Mouse (Mus musculus) testis, adult 10 weeks (tissue): ENCODE results near the gene Vmn1r198. TPM values are rescaled to one million over a fixed set of nuclear protein-coding genes. Genes with fewer than 3 reads are reported as not detected.

Experiments used
- polyA plus RNA-seq: library from polyadenylated mRNA; stranded (reverse); fragments of 350-450 nt; fragmentation: Illumina TruSeq; extraction: RNeasy Lipid Tissue Mini Kit (QIAGEN cat#74804); gene quantifications from one replicate; pipeline ENCODE4 v1.2.3, GENCODE M21; 2014; ENCODE audit warnings: low read depth, low replicate concordance

The Vmn1r198 gene
- polyA plus RNA-seq, result not detected

DNA sequence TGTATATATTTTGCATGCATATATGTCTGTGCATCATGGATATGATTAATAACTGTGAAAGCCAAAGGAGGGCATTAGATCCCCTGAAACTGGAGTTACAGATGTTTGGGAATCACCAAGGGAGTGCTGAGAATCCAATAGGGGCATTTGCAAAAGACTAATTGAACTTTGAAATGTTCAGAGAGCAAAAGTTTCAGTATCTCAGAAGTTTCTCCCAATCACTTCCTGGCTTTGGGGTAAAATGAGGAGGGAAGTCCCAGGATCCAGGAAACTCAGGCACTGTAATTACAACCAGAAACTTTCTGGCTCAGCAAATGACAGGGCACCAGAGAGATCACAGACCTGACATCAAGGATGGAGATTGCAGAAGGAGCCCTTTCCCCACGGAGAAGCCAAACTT is at the start of gene Vmn1r198:
Gene Vmn1r198 (plus strand): TSS at position 301 of the 400 bp plus-strand sequence.

DNA sequence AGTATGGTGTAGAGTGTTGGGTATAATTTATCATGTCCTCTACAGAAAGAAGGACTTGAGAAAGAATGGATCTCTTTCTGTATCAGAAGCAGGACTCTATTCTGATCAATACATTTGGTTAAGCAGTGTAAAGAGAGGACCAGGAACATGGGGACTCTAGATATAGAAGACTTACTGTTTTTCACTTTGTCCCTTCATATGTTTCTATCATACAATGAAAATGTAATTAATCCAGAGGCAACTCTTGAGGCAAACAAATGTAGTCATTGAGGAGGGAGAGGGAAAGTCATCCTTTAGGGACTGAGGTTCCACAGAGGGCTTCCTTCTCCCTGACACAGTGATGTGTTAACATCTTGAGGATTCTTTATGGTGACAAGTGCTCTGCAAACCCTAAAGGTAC is 25.9 kb upstream of the Vmn1r198 start, which contains the start of gene Vmn1r197:
Gene Vmn1r197 (plus strand): TSS at position 301 of the 400 bp plus-strand sequence.

DNA sequence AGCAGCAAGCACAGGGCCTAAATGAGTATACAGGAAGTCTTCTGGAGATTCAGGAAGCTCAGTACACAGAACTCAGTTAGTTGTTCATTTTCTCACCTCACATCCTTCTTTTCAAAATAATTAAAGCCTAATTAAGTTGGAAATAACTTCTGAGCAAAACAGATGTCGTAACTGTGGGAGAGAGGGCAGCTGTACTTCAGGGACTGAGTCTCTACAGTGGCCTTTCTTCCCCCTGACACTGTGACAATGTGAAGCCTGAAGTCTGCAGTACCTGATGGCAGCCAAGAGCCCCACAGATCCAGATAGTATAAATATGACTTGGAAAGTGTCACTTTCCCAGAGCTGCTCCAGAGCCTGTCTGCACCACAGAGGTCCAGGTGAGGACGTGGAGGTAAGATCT is 29.4 kb downstream of the Vmn1r198 start, which contains the start of gene Vmn1r199:
Gene Vmn1r199 (plus strand): TSS at position 301 of the 400 bp plus-strand sequence.

DNA sequence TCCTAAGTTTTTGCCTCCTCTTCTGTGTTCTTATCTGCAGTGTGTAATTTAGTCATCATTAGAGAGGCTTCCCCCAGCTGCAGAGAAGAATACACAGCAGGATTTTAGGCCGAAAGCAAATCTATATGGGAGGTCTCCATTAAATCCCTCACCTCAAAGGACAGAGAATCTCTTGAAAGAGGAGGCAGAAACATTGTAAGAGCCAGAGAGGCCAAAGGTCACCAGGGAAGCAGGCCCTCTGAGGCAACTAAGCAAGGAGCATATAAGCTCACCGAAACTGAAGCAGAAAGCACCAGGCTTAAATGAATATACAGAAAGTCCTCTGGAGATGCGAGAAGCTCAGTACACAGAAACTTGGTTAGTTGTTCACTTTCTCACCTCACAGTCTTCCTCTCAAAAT is 39.9 kb downstream of the Vmn1r198 start, which contains the start of gene Vmn1r200:
Gene Vmn1r200 (plus strand): TSS at position 301 of the 400 bp plus-strand sequence.

Other genes with a start within 250 kb of the Vmn1r198 start
- not detected for gene Vmn1r189, start 244.5 kb upstream of the Vmn1r198 start, polyA plus RNA-seq
- not detected for gene Vmn1r191, start 166.4 kb upstream of the Vmn1r198 start, polyA plus RNA-seq
- gene Vmn1r192, start 159.2 kb upstream of the Vmn1r198 start, polyA plus RNA-seq, result not detected
- not detected for gene Vmn1r193, start 127.2 kb upstream of the Vmn1r198 start, polyA plus RNA-seq
- not detected for gene Vmn1r194, start 106.1 kb upstream of the Vmn1r198 start, polyA plus RNA-seq
- gene Vmn1r195, start 79.8 kb upstream of the Vmn1r198 start, polyA plus RNA-seq, result not detected
- gene Vmn1r196, start 60.4 kb upstream of the Vmn1r198 start, polyA plus RNA-seq, result not detected
- gene Vmn1r197, start 25.8 kb upstream of the Vmn1r198 start, polyA plus RNA-seq, result not detected
- not detected for gene Vmn1r199, start 29.5 kb downstream of the Vmn1r198 start, polyA plus RNA-seq
- gene Vmn1r200, start 40.0 kb downstream of the Vmn1r198 start, polyA plus RNA-seq, result not detected
- gene Vmn1r201, start 121.6 kb downstream of the Vmn1r198 start, polyA plus RNA-seq, result not detected
- not detected for gene Vmn1r202, start 155.0 kb downstream of the Vmn1r198 start, polyA plus RNA-seq
- gene Vmn1r203, start 167.8 kb downstream of the Vmn1r198 start, polyA plus RNA-seq, result not detected
- not detected for gene Vmn1r204, start 202.8 kb downstream of the Vmn1r198 start, polyA plus RNA-seq
- not detected for gene Vmn1r205, start 242.6 kb downstream of the Vmn1r198 start, polyA plus RNA-seq